Mouse (Mus musculus) heart, adult 2 months (tissue): ENCODE measurements around the gene Ntmt1. TPM values are rescaled to one million over a fixed set of nuclear protein-coding genes. Genes with fewer than 3 reads are reported as not detected.

Experiments used
- DNase-seq, 2 experiments: peaks; one replicate each; pipeline ENCODE4 v3.0.0; 2021
- H3K27ac ChIP-seq: fragments of 200-600 bp; 2 replicates; pipeline ENCODE4 v1.8.1; 2022
- H3K27me3 ChIP-seq: fragments of 200-500 bp; 2 replicates; pipeline ENCODE4 v1.6.1; 2012; ENCODE audit warnings: mild to moderate bottlenecking, low read length, inconsistent platforms, mixed read lengths; ENCODE audit not compliant: control insufficient read depth, insufficient read depth
- H3K36me3 ChIP-seq: fragments of 200-500 bp; 2 replicates; pipeline ENCODE4 v1.6.1; 2012; ENCODE audit warnings: low read length, inconsistent platforms; ENCODE audit not compliant: control insufficient read depth, insufficient read depth
- H3K4me1 ChIP-seq: fragments of 200-500 bp; 2 replicates; pipeline ENCODE4 v1.6.1; 2011; ENCODE audit warnings: low read length; ENCODE audit not compliant: control insufficient read depth, insufficient read depth
- H3K4me3 ChIP-seq: fragments of 200-600 bp; 2 replicates; pipeline ENCODE4 v1.8.1; 2022
- H3K79me2 ChIP-seq: fragments of 200-500 bp; replicated peaks from 2 replicates; pipeline ENCODE4 v1.6.1; 2012; ENCODE audit warnings: mild to moderate bottlenecking, inconsistent platforms, low read length, moderate library complexity, mixed read lengths; ENCODE audit not compliant: control insufficient read depth, insufficient read depth
- H3K9ac ChIP-seq: fragments of 200-500 bp; 2 replicates; pipeline ENCODE4 v1.6.1; 2012; ENCODE audit warnings: low read depth, mild to moderate bottlenecking, control low read depth, inconsistent platforms, low read length, mixed read lengths
- CTCF ChIP-seq: fragments of 200-600 bp; IDR thresholded peaks from 2 replicates; pipeline ENCODE4 v1.8.1; 2022; ENCODE audit warnings: antibody characterized with exemption, mild to moderate bottlenecking, moderate library complexity
- EP300 ChIP-seq: fragments of 200-500 bp; IDR thresholded peaks from 2 replicates; pipeline ENCODE4 v1.6.1; 2011; ENCODE audit warnings: low read depth, low read length, control low read depth; ENCODE audit not compliant: insufficient read depth
- POLR2A ChIP-seq: fragments of 200-500 bp; IDR thresholded peaks from 2 replicates; pipeline ENCODE4 v1.6.1; 2011; ENCODE audit warnings: mild to moderate bottlenecking, low read depth, low read length, control low read depth; ENCODE audit not compliant: insufficient read depth
- WGBS: fragments of 180-500 bp; shearing (Covaris S2); methylation state at CpG from one replicate; pipeline ENCODE4 v1.1.7; 2018; 5-methylcytosine and 5-hydroxymethylcytosine counted together
- intact Hi-C: fragments of 180-260 bp; cut with DNase I; formaldehyde crosslinking; loops from one replicate; pipeline ENCODE4 v1.15.1; 2025
- long read RNA-seq: library from polyadenylated mRNA; stranded (forward); transcript quantifications from one replicate; pipeline ENCODE4 v2.0.0, GENCODE M21; 2021
- polyA plus RNA-seq: library from polyadenylated mRNA; depleted of rRNA; stranded (reverse); fragments of >200 nt; gene quantifications from 2 replicates; pipeline ENCODE4 v1.2.3, GENCODE M21; 2012; rRNA removed
- total RNA-seq, 2 experiments: library from RNA; stranded (reverse); gene quantifications; 2 replicates each; pipeline ENCODE4 v1.2.3; 2021

Ntmt1 gene
- 10 to 100 TPM; 22.0 to 27.3 TPM for total RNA-seq
- 27.4 and 30.2 TPM in 2 replicates for polyA plus RNA-seq
- long read RNA-seq, transcript Ntmt1-201 (4 exons, 1,387 nt) = major isoform, 30 of 34 reads
- long read RNA-seq, partial matches to known transcripts = 0 of 34 reads
- long read RNA-seq, other reads (novel, unspliced or antisense) = 2 of 34 reads

GRCm38 (mm10) chr2:30807648-30808295 is at the start of gene Ntmt1:
Gene Ntmt1 (plus strand): TSS chr2:30807826.
- DNase-seq = peak; percentile 99 to 100
- Histone ChIP-seq H3K36me3 (no peaks in the 10 kb centered on the region), H3K9ac (peak within 1 kb of the TSS; percentile 67), H3K27me3 (no peaks in the 10 kb centered on the region), H3K79me2 (no peaks in the 10 kb centered on the region; the same call in 1 of the 2 replicates), H3K4me3 (peak within 1 kb of the TSS; percentile 91), H3K4me1 (peaks cover 7% of the 10 kb centered on the region), H3K27ac (peak within 1 kb of the TSS; percentile 93)
- intact Hi-C loops = loop anchor here (2.0 kb wide), 1 partner anchor 17 kb away; no protein-coding TSS in a partner anchor
- under 1% methylated on average over 43 of the region's 44 CpGs for WGBS
- peak; percentile 96 for TF ChIP-seq POLR2A
- no peak for TF ChIP-seq CTCF
- TF ChIP-seq EP300 = peak; percentile 28; the same call in 1 of the 2 replicates

GRCm38 (mm10) chr2:30758341-30759087 is 49.1 kb upstream of the Ntmt1 start:
- peaks cover 13% of the 10 kb centered on the region for H3K4me1 ChIP-seq
- no peaks in the 10 kb centered on the region for H3K36me3 ChIP-seq
- peak overlapping the region; percentile 12; the same call in 1 of the 2 replicates for H3K9ac ChIP-seq
- H3K27me3 ChIP-seq = no peaks in the 10 kb centered on the region
- DNase-seq = peak; percentile 90 to 91
- peak overlapping the region; percentile 22; the same call in 1 of the 2 replicates for H3K4me3 ChIP-seq
- intact Hi-C loops = loop anchor here (1.0 to 2.0 kb wide), 2 partner anchors 14 to 35 kb away; no protein-coding TSS in a partner anchor
- TF ChIP-seq EP300 (peak; percentile 58; the same call in 1 of the 2 replicates), CTCF (peak; percentile 67), POLR2A (peak; percentile 51; the same call in 1 of the 2 replicates)
- peak overlapping the region; percentile 82 for H3K27ac ChIP-seq
- H3K79me2 ChIP-seq = no peaks in the 10 kb centered on the region
- 18% methylated on average over 17 of the region's 17 CpGs for WGBS

DNA sequence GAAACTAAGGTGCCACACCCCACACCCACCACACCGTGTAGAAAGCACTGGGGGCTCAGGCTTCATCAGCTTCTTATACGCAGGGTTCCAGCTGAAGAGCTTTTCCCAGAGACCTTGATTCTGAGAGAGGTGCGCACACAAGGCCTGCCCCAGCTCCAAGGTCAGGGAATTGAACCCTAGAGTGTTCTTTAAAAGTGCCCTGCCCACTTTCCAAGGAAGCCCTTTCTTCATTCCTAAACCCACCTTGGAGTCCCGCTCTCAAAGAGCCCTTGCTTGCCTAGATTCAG is 48.6 kb upstream of the Ntmt1 start:
- no peak for TF ChIP-seq CTCF
- TF ChIP-seq EP300 = no peak
- no peak for TF ChIP-seq POLR2A
- Histone ChIP-seq H3K79me2 (no peaks in the 10 kb centered on the region), H3K27me3 (no peaks in the 10 kb centered on the region), H3K4me1 (peaks cover 12% of the 10 kb centered on the region), H3K9ac (peak overlapping the region; percentile 12; the same call in 1 of the 2 replicates), H3K36me3 (no peaks in the 10 kb centered on the region), H3K27ac (peak overlapping the region; percentile 82), H3K4me3 (no peak overlapping the region)
- intact Hi-C loops = loop anchor here (1.0 to 2.0 kb wide), 2 partner anchors 14 to 36 kb away; no protein-coding TSS in a partner anchor
- DNase-seq = no peak
- 75% methylated on average over 4 of the region's 4 CpGs for WGBS

DNA sequence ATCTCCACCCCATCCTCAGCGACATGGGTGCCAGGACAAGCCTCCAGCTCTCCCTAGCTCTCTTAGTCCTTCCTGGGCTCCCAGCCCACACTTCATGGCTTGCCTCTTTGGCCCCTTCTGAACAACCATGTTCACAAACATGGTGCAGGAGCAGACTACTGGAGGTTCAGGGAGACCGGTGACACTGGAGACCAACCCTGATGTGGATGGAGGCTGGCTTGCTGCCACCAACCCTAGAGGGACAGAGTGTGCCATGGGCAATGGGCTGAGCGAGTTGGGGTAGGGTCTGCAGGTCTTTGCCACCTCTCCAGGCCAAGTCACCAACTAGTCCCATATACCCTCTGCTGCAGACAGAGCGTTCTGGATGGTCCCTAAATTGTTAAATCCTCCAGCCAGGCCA is 48.2 kb upstream of the Ntmt1 start:
- DNase-seq = no peak
- Histone ChIP-seq H3K9ac (no peak overlapping the region), H3K36me3 (no peaks in the 10 kb centered on the region), H3K4me1 (peaks cover 12% of the 10 kb centered on the region), H3K4me3 (no peak overlapping the region), H3K27ac (peak overlapping the region; percentile 82), H3K27me3 (no peaks in the 10 kb centered on the region), H3K79me2 (no peaks in the 10 kb centered on the region)
- no peak for TF ChIP-seq CTCF
- TF ChIP-seq EP300 = no peak
- no peak for TF ChIP-seq POLR2A
- WGBS = 88% methylated on average over 4 of the region's 4 CpGs
- intact Hi-C loops = loop anchor here (1.0 to 2.0 kb wide), 2 partner anchors 13 to 36 kb away; no protein-coding TSS in a partner anchor

- 83% methylated on average over 10 of the region's 10 CpGs for WGBS
- Histone ChIP-seq H3K27ac (no peak overlapping the region), H3K36me3 (no peaks in the 10 kb centered on the region), H3K9ac (no peak overlapping the region), H3K27me3 (no peaks in the 10 kb centered on the region), H3K4me1 (peaks cover 12% of the 10 kb centered on the region), H3K4me3 (no peak overlapping the region), H3K79me2 (no peaks in the 10 kb centered on the region)
- intact Hi-C loops = loop anchor here (1.0 to 2.0 kb wide), 2 partner anchors 13 to 37 kb away; no protein-coding TSS in a partner anchor
- TF ChIP-seq POLR2A (no peak), CTCF (no peak), EP300 (no peak)
- DNase-seq = no peak
These were observed 47.6 kb upstream of the Ntmt1 start for GRCm38 (mm10) chr2:30759858-30760547.
